Mouse (Mus musculus): ENCODE data around the gene Rexo1. TPM values are rescaled to one million over a fixed set of nuclear protein-coding genes. Genes with fewer than 3 reads are reported as not detected.

Rexo1 gene
- polyA plus RNA-seq, 1 experiment from 2014 or later = 28.8 TPM

Small RNA genes within 50 kb of the gene (microRNA-seq; reads per million reads assigned to microRNA genes)
- not detected for gene Mir6912

Other genes starting within 250 kb of the Rexo1 start
- 28.5 and 29.1 TPM in 2 replicates for gene 2310011J03Rik, start 241.0 kb downstream of the Rexo1 start, polyA plus RNA-seq (2015; fragmentation: Nextera tagmentation; extraction: Ambion mirVana)
- gene Pcsk4, start 232.1 kb downstream of the Rexo1 start, polyA plus RNA-seq (2015; fragmentation: Nextera tagmentation; extraction: Ambion mirVana) = 1.9 and 2.5 TPM in 2 replicates
- 3.1 and 3.5 TPM in 2 replicates for gene Reep6, start 231.6 kb downstream of the Rexo1 start, polyA plus RNA-seq (2015; fragmentation: Nextera tagmentation; extraction: Ambion mirVana)
- gene Adamtsl5, start 213.1 kb downstream of the Rexo1 start, polyA plus RNA-seq (2015; fragmentation: Nextera tagmentation; extraction: Ambion mirVana) = 0.42 and 0.66 TPM in 2 replicates
- gene Plk5, start 205.1 kb downstream of the Rexo1 start, polyA plus RNA-seq (2015; fragmentation: Nextera tagmentation; extraction: Ambion mirVana) = 1.2 and 1.7 TPM in 2 replicates
- 14.8 and 16.5 TPM in 2 replicates for gene Mex3d, start 173.9 kb downstream of the Rexo1 start, polyA plus RNA-seq (2015; fragmentation: Nextera tagmentation; extraction: Ambion mirVana)
- gene Mbd3, start 162.0 kb downstream of the Rexo1 start, polyA plus RNA-seq (2015; fragmentation: Nextera tagmentation; extraction: Ambion mirVana) = 230 TPM in 2 replicates
- 575 and 577 TPM in 2 replicates for gene Uqcr11, start 154.7 kb downstream of the Rexo1 start, polyA plus RNA-seq (2015; fragmentation: Nextera tagmentation; extraction: Ambion mirVana)
- 60.9 and 62.5 TPM in 2 replicates for gene Tcf3, start 127.9 kb downstream of the Rexo1 start, polyA plus RNA-seq (2015; fragmentation: Nextera tagmentation; extraction: Ambion mirVana)
- gene Onecut3, start 66.7 kb downstream of the Rexo1 start, polyA plus RNA-seq (2015; fragmentation: Nextera tagmentation; extraction: Ambion mirVana) = 2.1 and 2.5 TPM in 2 replicates
- 1.2 and 1.3 TPM in 2 replicates for gene Atp8b3, start 22.4 kb downstream of the Rexo1 start, polyA plus RNA-seq (2015; fragmentation: Nextera tagmentation; extraction: Ambion mirVana)
- gene Klf16, start 15.8 kb upstream of the Rexo1 start, polyA plus RNA-seq (2015; fragmentation: Nextera tagmentation; extraction: Ambion mirVana) = 4.6 and 4.9 TPM in 2 replicates
- 93.8 and 96.2 TPM in 2 replicates for gene Abhd17a, start 28.8 kb upstream of the Rexo1 start, polyA plus RNA-seq (2015; fragmentation: Nextera tagmentation; extraction: Ambion mirVana)
- gene Scamp4, start 41.3 kb upstream of the Rexo1 start, polyA plus RNA-seq (2015; fragmentation: Nextera tagmentation; extraction: Ambion mirVana) = 65.1 and 67.5 TPM in 2 replicates
- gene Adat3, start 41.3 kb upstream of the Rexo1 start, polyA plus RNA-seq (2015; fragmentation: Nextera tagmentation; extraction: Ambion mirVana) = 4.4 and 6.4 TPM in 2 replicates
- gene Gm49322, start 44.5 kb upstream of the Rexo1 start, polyA plus RNA-seq (2015; fragmentation: Nextera tagmentation; extraction: Ambion mirVana) = 3.1 and 3.3 TPM in 2 replicates
- 98.5 and 102 TPM in 2 replicates for gene Csnk1g2, start 61.3 kb upstream of the Rexo1 start, polyA plus RNA-seq (2015; fragmentation: Nextera tagmentation; extraction: Ambion mirVana)
- 75.7 and 77.8 TPM in 2 replicates for gene Btbd2, start 95.5 kb upstream of the Rexo1 start, polyA plus RNA-seq (2015; fragmentation: Nextera tagmentation; extraction: Ambion mirVana)
- gene Mknk2, start 116.6 kb upstream of the Rexo1 start, polyA plus RNA-seq (2015; fragmentation: Nextera tagmentation; extraction: Ambion mirVana) = 55.4 and 56.2 TPM in 2 replicates
- gene Mob3a, start 140.4 kb upstream of the Rexo1 start, polyA plus RNA-seq (2015; fragmentation: Nextera tagmentation; extraction: Ambion mirVana) = 51.8 and 56.8 TPM in 2 replicates
- 36.4 and 42.8 TPM in 2 replicates for gene Izumo4, start 140.6 kb upstream of the Rexo1 start, polyA plus RNA-seq (2015; fragmentation: Nextera tagmentation; extraction: Ambion mirVana)
- 100 and 101 TPM in 2 replicates for gene Ap3d1, start 180.7 kb upstream of the Rexo1 start, polyA plus RNA-seq (2015; fragmentation: Nextera tagmentation; extraction: Ambion mirVana)
- 18.9 and 19.4 TPM in 2 replicates for gene Dot1l, start 193.6 kb upstream of the Rexo1 start, polyA plus RNA-seq (2015; fragmentation: Nextera tagmentation; extraction: Ambion mirVana)
- gene Sf3a2, start 236.6 kb upstream of the Rexo1 start, polyA plus RNA-seq (2015; fragmentation: Nextera tagmentation; extraction: Ambion mirVana) = 55.9 and 61.6 TPM in 2 replicates
- gene Plekhj1, start 237.1 kb upstream of the Rexo1 start, polyA plus RNA-seq (2015; fragmentation: Nextera tagmentation; extraction: Ambion mirVana) = 128 and 132 TPM in 2 replicates
- gene Amh, start 243.7 kb upstream of the Rexo1 start, polyA plus RNA-seq (2015; fragmentation: Nextera tagmentation; extraction: Ambion mirVana) = 0.22 TPM in 1 of 2 replicates, not detected in the other

Measured in hindbrain, embryonic 13.5 days (tissue).